Mouse (Mus musculus) cortical plate, adult 2 months (tissue): ENCODE results near the gene Tmc1. TPM values are rescaled to one million over a fixed set of nuclear protein-coding genes. Genes with fewer than 3 reads are reported as not detected.

Experiments
- H3K27ac ChIP-seq: fragments of 200-500 bp; 2 replicates; pipeline ENCODE4 v1.5.1; 2012; ENCODE audit warnings: low read length, control low read depth, inconsistent platforms; ENCODE audit not compliant: insufficient read depth
- H3K4me1 ChIP-seq: fragments of 200-500 bp; 2 replicates; pipeline ENCODE4 v1.6.1; 2011; ENCODE audit warnings: low read length; ENCODE audit not compliant: control insufficient read depth, insufficient read depth
- H3K4me3 ChIP-seq: fragments of 200-500 bp; 2 replicates; pipeline ENCODE4 v1.5.1; 2011; ENCODE audit warnings: mild to moderate bottlenecking, low read length, control low read depth; ENCODE audit not compliant: insufficient read depth
- CTCF ChIP-seq: fragments of 200-500 bp; IDR thresholded peaks from 2 replicates; pipeline ENCODE4 v1.5.1; 2011; ENCODE audit warnings: mild to moderate bottlenecking, control low read depth, low read length; ENCODE audit not compliant: insufficient read depth; ENCODE audit errors: extremely low read depth
- POLR2A ChIP-seq: fragments of 200-500 bp; IDR thresholded peaks from 2 replicates; pipeline ENCODE4 v1.6.1; 2011; ENCODE audit warnings: mild to moderate bottlenecking, low read length, control low read depth; ENCODE audit not compliant: insufficient read depth; ENCODE audit errors: extremely low read depth
- polyA plus RNA-seq: library from polyadenylated mRNA; depleted of rRNA; stranded (reverse); fragments of >200 nt; gene quantifications from 2 replicates; pipeline ENCODE4 v1.2.3, GENCODE M21; 2012; rRNA removed

The Tmc1 gene
- polyA plus RNA-seq: 0.33 and 0.49 TPM in 2 replicates

DNA sequence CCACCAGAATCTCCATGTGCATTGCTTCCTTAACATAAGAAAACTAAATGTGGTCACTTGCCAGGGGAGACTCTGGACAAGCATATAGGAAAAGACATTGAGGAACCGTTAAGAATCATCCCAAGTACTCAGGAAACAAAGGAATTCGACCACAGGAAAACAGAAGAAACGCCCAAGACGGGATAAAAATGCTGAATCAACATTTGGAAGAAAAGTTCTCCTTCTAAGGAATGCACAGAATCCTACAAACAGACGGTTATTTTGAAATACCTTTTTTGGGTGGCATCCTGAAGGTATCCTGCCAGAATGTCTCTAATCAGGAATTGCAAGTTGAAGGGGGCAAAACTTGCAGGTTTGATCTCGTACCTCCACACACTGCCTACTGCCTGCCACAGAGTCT is at the start of gene Tmc1:
TSS of gene Tmc1 (minus strand) at position 329 of the 400 bp plus-strand sequence.
- Histone ChIP-seq H3K27ac (no peak within 1 kb of the TSS), H3K4me1 (no peaks in the 10 kb centered on the region), H3K4me3 (no peak within 1 kb of the TSS)
- TF ChIP-seq POLR2A (no peak), CTCF (no peak)

DNA sequence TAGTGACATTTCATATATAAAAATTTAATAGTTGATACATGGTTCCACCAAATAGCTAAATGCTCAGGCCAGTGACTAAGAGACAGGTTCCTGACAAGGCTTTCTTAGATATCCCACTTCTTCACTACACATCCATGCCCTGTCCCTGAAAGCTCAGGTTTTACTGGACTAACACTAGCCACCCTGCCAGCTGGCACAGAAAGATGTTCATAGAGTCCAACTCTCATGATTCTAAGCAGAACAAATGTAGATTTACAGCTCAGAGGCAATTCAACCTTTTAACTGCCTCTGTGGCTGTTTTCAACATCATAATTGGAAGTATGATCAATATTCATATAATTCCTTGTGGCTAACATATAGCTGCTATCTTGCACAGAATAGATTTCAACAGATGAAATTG is 47.5 kb upstream of the Tmc1 start:
- no peaks in the 10 kb centered on the region for H3K4me1 ChIP-seq
- TF ChIP-seq POLR2A (no peak), CTCF (no peak)
- H3K27ac ChIP-seq: no peak overlapping the region
- no peak overlapping the region for H3K4me3 ChIP-seq

DNA sequence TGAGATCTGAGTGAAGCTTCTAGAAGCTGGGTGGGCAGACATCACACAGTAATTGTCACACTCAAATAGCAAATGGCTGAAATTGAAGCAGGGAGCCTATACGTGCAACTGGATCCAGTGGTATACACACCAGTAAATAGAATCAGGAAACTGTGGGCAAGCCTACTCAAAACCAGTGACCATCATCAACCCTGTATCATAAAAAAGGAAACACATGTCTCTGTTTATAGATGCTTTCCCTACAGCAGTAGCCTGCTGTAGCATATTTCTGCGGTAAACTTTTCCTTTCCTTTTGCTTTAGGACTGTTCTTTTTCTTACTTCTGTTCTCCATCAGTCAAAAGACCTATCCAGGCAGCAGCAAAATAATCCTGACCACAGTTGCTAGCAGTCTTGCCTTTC is 25.2 kb upstream of the Tmc1 start:
- Histone ChIP-seq H3K27ac (no peak overlapping the region), H3K4me1 (no peaks in the 10 kb centered on the region), H3K4me3 (no peak overlapping the region)
- TF ChIP-seq CTCF (no peak), POLR2A (no peak)

DNA sequence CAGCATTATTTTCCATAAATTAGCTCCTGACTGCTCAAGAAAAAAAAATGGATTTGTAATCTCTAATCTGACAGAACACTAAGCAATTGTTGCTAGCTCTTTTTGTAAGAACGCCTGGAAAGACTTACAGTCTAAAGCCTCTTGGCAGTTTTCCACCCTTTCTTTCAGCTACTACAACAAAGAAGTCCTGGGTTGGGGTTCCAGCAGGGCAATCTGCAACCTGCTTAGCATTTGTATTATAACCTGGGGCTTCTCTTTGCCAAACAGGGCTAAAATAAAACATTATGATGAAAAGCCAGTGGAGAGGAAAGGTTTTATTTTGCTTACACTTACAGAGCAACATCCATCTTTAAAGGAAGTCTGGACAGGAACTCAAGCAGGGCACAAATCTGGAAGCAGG is 24.1 kb upstream of the Tmc1 start:
- no peak overlapping the region for H3K27ac ChIP-seq
- TF ChIP-seq CTCF (no peak), POLR2A (no peak)
- no peaks in the 10 kb centered on the region for H3K4me1 ChIP-seq
- H3K4me3 ChIP-seq: no peak overlapping the region

DNA sequence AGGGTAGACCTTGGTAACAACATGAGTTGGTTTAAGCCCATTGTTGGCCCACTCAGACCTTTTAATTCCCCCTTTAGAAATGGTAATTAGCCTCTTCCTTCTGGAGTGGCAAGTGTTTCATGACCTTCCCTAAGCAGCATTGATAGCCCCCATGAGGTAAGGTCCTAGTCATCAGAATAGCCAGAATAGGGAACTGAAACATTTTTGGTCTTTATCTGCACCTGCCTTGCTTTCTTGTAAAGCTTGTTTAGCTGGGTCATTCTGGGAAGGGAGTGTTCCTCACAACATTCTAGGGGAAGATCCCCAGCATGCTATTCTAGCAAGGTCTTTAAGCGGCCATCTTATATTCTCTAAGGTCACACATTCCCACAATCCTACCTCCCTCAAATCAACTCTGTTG is 17.9 kb upstream of the Tmc1 start:
- Histone ChIP-seq H3K4me1 (no peaks in the 10 kb centered on the region), H3K4me3 (no peak overlapping the region), H3K27ac (no peak overlapping the region)
- TF ChIP-seq POLR2A (no peak), CTCF (no peak)

DNA sequence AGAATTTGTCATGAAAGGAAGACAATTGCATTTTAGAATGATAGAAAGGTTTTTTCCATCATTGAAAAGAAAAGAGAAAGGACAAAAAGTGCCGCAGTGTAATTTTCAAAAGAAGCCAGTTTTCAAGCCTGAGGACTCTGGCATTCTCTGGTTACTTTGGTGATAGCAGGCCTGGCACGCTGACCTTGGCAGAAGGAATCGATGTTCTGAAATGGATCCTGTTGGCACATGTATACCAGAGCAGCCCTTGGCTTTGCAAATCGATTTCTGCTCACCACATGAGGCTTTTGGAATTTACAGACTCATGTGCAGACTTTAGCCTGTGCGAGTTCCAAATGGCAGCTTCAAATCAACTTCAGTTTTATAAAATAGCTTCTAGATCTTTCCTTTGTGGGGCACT is 813 bp upstream of the Tmc1 start:
- H3K27ac ChIP-seq: no peak overlapping the region
- no peak overlapping the region for H3K4me3 ChIP-seq
- TF ChIP-seq CTCF (no peak), POLR2A (no peak)
- no peaks in the 10 kb centered on the region for H3K4me1 ChIP-seq

DNA sequence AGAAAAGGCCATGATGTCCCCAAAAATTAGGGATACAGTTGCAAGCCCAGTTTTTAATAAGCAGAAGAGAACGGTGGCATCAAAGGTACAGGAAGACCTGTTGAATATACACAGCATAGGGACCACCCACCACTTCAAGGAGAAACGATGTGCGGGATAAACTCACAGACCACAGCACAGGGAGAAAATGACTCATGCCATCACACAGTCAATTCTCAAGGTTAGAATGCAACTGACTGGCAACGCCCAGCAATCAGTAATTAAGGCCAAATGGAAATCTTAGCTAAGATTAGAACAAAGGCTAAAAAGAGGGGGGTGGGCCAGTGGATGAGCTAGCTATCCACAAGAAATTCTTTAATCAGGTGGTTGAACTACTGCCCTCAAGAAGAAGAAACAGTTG is 9.6 kb downstream of the Tmc1 start:
- Histone ChIP-seq H3K4me3 (no peak overlapping the region), H3K4me1 (no peaks in the 10 kb centered on the region), H3K27ac (no peak overlapping the region)
- TF ChIP-seq CTCF (no peak), POLR2A (no peak)

DNA sequence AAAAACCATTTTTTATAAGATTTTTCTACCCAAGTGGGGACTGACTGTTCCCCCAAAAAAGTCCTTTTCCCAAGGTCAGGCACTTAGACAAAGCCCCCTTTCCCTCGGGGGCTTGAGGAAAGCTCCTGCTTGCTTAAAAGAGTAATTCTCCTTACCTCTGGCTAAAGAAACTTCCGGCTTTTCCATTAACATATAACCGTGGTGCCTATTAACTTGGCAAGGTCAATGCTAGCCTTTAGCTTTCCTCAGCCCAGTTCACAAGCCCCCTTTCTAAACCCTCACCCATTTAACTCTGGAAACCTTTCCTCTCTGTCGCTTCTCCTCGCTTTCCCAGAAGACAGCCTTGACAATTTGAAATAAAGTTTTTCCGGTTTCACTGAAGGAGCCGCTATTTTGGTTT is 29.7 kb downstream of the Tmc1 start:
- TF ChIP-seq CTCF (no peak), POLR2A (no peak)
- Histone ChIP-seq H3K4me3 (no peak overlapping the region), H3K4me1 (no peaks in the 10 kb centered on the region), H3K27ac (no peak overlapping the region)

DNA sequence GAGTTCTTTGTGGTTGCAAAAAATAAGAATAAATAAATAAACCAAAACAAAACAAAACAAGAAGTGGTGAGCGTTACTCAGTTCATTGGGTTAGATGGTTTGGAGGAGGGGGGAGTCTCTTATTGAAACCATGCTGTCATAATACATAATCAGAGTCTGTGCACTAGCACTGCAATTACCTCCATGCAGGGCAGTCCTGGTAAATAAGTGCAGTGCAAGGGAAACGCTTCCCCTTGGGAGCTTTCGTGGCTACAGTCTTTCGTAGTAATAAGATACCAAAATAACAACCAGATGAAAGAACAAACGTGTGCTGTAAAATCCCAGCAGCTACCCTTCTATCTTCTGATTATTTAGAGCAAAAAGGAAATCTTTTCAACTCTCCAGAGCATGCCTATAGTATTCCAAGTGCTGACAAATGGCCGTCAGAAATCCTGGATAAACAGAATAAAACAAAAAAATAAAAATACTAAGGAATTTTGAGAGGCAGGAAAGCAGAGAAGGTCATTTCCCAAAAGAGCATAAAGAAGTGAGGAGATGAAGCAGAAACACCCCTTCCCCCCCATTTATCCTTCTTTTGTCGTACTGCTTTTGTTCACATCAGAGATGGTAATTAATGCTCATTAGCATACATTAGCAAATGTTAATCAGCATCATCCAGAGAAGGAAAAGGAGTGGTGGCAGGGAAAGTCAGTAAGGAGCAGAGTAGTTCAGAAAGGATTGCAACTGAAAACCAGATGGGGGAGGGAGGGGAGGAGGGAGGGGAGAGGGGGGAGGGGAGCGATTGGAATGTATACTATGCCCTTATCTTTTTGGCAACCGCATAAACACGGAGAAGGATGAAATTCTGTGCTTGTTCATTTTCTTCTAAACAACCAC is 30.4 kb downstream of the Tmc1 start:
- TF ChIP-seq POLR2A: no peak
- TF ChIP-seq CTCF: no peak
- no peak overlapping the region for H3K27ac ChIP-seq
- H3K4me1 ChIP-seq: no peaks in the 10 kb centered on the region
- H3K4me3 ChIP-seq: no peak overlapping the region

DNA sequence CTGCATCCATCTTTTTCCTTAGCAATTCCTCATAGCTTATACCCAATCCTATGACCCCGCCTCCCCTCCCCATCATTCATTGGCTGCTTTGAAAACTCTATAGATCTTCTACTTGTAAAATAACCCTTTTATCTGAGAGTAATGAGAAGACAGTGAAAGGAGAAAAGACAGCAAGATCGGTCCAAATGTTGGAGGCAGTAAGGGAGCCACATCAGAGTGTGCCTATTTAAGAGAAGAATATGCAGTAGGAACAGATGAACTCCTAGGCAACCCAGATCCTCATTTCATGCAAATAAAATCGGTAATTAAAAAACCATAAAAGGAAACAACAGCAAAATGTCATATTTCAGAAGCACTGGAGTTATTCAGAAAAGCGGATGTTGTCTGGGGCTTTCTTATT is 35.8 kb downstream of the Tmc1 start:
- no peaks in the 10 kb centered on the region for H3K4me1 ChIP-seq
- no peak for TF ChIP-seq POLR2A
- TF ChIP-seq CTCF: no peak
- no peak overlapping the region for H3K27ac ChIP-seq

More for the DNA sequence above, 35.8 kb downstream of the Tmc1 start:
- no peak overlapping the region for H3K4me3 ChIP-seq
